8 mouse cellular contexts compared by ENCODE assay signal in the genomic region with DNA sequence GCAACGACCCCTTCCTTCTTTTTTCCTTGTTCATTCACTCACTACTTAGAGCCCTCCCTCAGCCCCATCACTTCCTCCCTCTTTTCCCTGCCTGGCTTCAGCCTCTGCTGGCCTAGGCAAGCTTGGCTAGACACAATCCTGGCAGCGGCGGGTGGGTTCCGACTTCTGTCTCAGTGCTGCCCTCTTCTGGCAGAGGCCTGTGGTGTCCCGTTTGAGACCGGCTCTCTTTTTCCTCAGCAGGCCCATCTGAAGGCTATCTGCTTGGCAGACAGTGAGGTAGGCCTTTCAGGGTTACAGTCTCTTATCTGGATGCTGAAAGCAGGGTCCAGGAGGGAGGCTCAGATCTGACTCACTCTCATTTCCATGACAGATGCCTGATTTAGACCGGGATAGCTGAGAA. TPM values are rescaled to one million over a fixed set of nuclear protein-coding genes. Genes with fewer than 3 reads are reported as not detected.
DNase-seq lines count a peak whose midpoint lies in the region; ATAC-seq and TF ChIP-seq lines count a peak whose summit lies in the region.

No protein-coding gene starts in this region.

- no peak overlapping the region for H3K4me2 ChIP-seq in midbrain, embryonic 14.5 days (ENCODE audit: low read length)

- WGBS in midbrain, embryonic 14.5 days: 7% methylated on average over 7 of the region's 7 CpGs
- 9% methylated on average over 7 of the region's 7 CpGs for WGBS in small intestine, adult 2 months

- H3K36me3 ChIP-seq in midbrain, embryonic 14.5 days (ENCODE audit: control insufficient read depth, insufficient read depth, low read length): no peaks in the 10 kb centered on the region
- H3K36me3 ChIP-seq in small intestine, adult 2 months (ENCODE audit: control insufficient read depth, insufficient read depth, low read length): no peaks in the 10 kb centered on the region

- no peak overlapping the region for H3K27ac ChIP-seq in gastrocnemius, adult 2 months
- no peak overlapping the region for H3K27ac ChIP-seq in midbrain, embryonic 14.5 days (replicated peaks; ENCODE audit: low read depth, low read length)
- H3K27ac ChIP-seq in small intestine, adult 2 months (ENCODE audit: insufficient read depth, low read depth, low read length): no peak overlapping the region

- no peaks in the 10 kb centered on the region for H3K27me3 ChIP-seq in midbrain, embryonic 14.5 days (ENCODE audit: control insufficient read depth, insufficient read depth, low read length)
- no peaks in the 10 kb centered on the region for H3K27me3 ChIP-seq in small intestine, adult 2 months (ENCODE audit: control insufficient read depth, insufficient read depth, low read length)

- TF ChIP-seq POLR2A in small intestine, adult 2 months (IDR thresholded peaks at IDR 0.05; ENCODE audit: low read depth, low read length): no peak

- peak; percentile 31; the same call in 1 of the 2 replicates for ATAC-seq in midbrain, embryonic 14.5 days (ENCODE audit: low FRiP score, low TSS enrichment)
- no peak for ATAC-seq in inflammation-experienced regulatory T-cells, adult 6 months

- intact Hi-C loops in gastrocnemius, adult 2 months (cut with DNase I): loop anchor here (2.0 to 10.0 kb wide), 2 partner anchors 81 to 147 kb away; no protein-coding TSS in a partner anchor
- intact Hi-C loops in left cerebral cortex, postnatal 25 days (cut with DNase I): loop anchor here (5.0 kb wide), 2 partner anchors 74 to 216 kb away; a partner anchor contains a TSS

- no peaks in the 10 kb centered on the region for H3K4me1 ChIP-seq in midbrain, embryonic 14.5 days (ENCODE audit: control insufficient read depth, insufficient read depth, low read length)
- H3K4me1 ChIP-seq in small intestine, adult 2 months (ENCODE audit: control insufficient read depth, insufficient read depth, insufficient read length, low read length): peaks cover 2% of the 10 kb centered on the region; the same call in 1 of the 2 replicates

- DNase-seq in adrenal gland, adult (ENCODE audit: inconsistent age in 2 of 2, low spot score in 1 of 2): peak; percentile 88 to 95
- DNase-seq in cerebellum, postnatal 4 days (ENCODE audit: low spot score in 2 of 2): peak; percentile 89 to 96
- peak; percentile 92 for DNase-seq in gastrocnemius, adult 2 months
- peak; percentile 75 for DNase-seq in kidney, adult 11 months
- DNase-seq in left cerebral cortex, postnatal 25 days (ENCODE audit: low spot score in 2 of 2): peak; percentile 81 to 85
- peak; percentile 90 for DNase-seq in midbrain, embryonic 14.5 days

- no peak overlapping the region for H3K4me3 ChIP-seq in gastrocnemius, adult 2 months
- no peak overlapping the region for H3K4me3 ChIP-seq in midbrain, embryonic 14.5 days (replicated peaks; ENCODE audit: low read depth, low read length)
- no peak overlapping the region for H3K4me3 ChIP-seq in small intestine, adult 2 months (ENCODE audit: low read depth, low read length)

- no peaks in the 10 kb centered on the region for H3K9me3 ChIP-seq in midbrain, embryonic 14.5 days (ENCODE audit: control insufficient read depth, low read length)

- H3K9ac ChIP-seq in midbrain, embryonic 14.5 days (replicated peaks; ENCODE audit: low read length): no peak overlapping the region

- peak; percentile 92 for TF ChIP-seq CTCF in gastrocnemius, adult 2 months (IDR thresholded peaks at IDR 0.05)
- TF ChIP-seq CTCF in small intestine, adult 2 months (IDR thresholded peaks at IDR 0.05; ENCODE audit: extremely low read depth, insufficient read length, insufficient replicate concordance, low read depth, low read length): peak; percentile 76; the same call in 1 of the 2 replicates

RNA-seq across cellular contexts. Expression of a gene that starts 26.2 kb away (rescaled TPM):
- 10 to 100 TPM; 28.2 to 30.2 TPM for total RNA-seq in gastrocnemius, adult 2 months (2021)
- 100 to 1,000 TPM; 128 to 143 TPM for total RNA-seq in left cerebral cortex, postnatal 25 days (2021)
- polyA plus RNA-seq in midbrain, embryonic 14.5 days (2014; fragmentation: Nextera tagmentation; extraction: Ambion mirVana): 132 and 136 TPM in 2 replicates
- polyA plus RNA-seq in small intestine, adult 2 months (2012; rRNA removed): 15.4 and 20.8 TPM in 2 replicates
- 100 to 1,000 TPM; 101 to 114 (median 110) TPM for polyA plus RNA-seq in inflammation-experienced regulatory T-cells, adult 6 months (2017; shearing (Covaris generic))
